Mouse (Mus musculus): Measurements from ENCODE around the gene Agrn. TPM values are rescaled to one million over a fixed set of nuclear protein-coding genes. Genes with fewer than 3 reads are reported as not detected.

The Agrn gene
- total RNA-seq (2017), result 1.5 and 2.0 TPM in 2 replicates

DNA sequence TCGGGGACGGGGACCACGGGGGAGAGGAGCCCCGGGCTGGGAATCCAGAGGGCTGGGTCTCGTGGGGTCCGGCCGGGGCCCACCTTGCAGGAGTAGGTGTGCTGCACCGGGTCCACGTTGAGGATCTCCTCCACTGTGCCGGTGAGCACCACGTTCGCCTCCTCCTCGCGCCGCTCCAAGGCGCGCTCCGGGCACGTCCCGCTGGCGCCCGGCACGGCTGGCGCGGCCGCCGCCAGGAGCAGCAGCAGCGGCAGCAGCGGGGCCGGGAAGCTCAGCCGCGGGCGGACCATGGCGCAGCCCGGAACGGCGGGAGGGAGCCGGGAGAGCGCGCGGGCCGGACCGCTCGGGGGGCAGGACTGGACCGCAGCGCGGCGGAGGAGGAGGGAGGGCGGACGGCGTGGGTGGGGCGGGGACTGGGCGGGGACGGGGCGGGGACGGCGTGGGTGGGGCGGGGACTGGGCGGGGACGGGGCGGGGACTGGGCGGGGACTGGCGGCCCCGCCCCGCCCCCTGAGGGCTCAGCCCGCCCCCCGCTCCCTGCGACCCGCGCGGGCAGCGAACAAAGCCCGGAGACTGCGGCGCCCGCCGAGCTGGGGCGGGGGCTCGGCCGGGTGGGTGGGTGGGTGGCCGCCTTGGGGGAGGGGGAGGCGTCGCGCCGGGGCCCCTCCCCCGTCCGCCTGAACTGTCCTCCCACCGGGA is at the start of gene Agrn:
TSS of gene Agrn (minus strand) at position 358 of the 698 bp plus-strand sequence.
- ATAC-seq (replicated peaks; ENCODE audit: low read depth, poor library complexity, severe bottlenecking), result peak; percentile 46

DNA sequence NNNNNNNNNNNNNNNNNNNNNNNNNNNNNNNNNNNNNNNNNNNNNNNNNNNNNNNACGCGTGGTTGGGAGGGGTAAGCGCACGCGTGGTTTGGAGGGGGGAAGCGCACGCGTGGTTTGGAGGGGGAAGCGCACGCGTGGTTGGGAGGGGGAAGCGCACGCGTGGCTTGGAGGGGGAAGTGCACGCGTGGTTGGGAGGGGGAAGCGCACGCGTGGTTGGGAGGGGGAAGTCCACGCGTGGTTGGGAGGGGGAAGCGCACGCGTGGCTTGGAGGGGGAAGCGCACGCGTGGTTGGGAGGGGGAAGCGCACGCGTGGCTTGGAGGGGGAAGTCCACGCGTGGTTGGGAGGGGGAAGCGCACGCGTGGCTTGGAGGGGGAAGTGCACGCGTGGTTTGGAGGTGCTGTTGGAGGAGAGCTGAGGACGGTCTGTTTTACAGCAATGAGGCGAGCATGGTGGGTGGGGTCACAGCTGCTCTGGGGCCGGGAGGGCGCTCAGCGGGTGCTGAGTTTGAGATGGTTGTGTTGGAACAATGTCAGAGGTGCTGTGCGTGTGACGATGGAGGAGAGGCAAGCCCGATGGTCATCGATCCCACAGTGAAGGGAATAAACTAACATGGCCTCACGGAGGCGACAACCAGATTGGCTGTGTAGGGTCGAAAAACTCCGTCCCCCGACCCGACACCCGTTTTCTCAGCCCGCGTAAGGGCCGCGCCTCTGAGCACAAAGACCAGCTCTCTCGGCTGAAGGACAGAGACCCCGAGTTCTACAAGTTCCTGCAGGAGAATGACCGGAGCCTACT is 39.6 kb upstream of the Agrn start:
- no peak for ATAC-seq (replicated peaks; ENCODE audit: low read depth, poor library complexity, severe bottlenecking)

DNA sequence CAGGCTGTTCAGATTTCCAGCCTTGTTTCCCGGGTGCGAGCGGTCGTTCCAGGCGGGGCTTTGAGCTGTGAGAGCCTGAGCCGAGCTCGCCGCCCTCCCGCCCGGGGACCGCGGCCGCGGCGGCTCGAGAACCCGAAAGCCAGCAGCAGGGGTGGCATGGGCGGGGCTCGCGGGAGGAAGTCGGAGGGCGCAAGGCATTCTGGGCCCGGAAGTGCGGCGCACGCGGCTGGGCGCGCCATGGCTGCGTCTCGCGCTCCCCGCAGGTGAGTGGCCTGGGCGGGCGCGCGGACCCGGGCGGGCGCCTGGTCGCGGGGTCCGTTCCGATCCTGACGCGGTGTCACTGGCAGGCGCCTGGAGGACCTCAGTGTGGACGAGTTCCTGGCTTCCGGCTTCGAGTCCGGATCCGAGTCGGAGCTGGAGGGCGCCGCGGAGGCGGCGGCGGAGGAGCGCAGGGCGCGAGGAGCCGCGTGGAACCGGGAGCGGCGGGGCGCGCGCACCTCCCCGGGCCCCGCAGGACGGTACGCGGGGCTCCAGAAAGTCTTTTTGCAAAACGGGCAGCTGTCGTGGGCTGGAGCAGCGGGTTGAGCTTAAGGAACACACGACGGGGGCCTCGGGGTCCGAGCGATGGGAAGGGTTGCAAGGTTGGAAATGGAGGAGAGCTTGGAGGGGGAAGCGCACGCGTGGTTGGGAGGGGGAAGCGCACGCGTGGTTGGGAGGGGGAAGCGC is 38.7 kb upstream of the Agrn start, which contains the start of gene Noc2l:
TSS of gene Noc2l (plus strand) at position 203 of the 726 bp plus-strand sequence.
- ATAC-seq (replicated peaks; ENCODE audit: low read depth, poor library complexity, severe bottlenecking), result peak; percentile 72

DNA sequence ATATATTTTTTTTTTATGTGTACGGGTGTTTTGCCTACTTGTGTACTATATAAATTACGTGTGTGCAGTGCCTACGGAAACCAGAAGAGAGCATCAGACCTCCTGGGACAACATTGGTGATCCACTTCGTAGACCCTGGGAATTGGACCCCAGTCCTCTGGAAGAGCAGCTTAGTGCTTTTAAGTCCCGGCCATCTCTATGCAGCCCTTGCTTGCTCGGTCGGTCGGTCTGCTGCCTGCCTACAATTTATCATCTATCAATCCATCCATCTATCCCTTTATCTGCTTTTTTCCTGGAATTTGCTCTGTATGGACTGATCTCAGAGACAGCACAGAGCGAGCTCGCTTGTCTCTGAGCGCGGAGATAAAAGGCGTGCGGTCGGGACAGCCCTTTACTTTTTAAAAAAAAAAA is 38.1 kb upstream of the Agrn start:
- peak; percentile 19; the same call in 1 of the 2 replicates for ATAC-seq (replicated peaks; ENCODE audit: low read depth, poor library complexity, severe bottlenecking)

DNA sequence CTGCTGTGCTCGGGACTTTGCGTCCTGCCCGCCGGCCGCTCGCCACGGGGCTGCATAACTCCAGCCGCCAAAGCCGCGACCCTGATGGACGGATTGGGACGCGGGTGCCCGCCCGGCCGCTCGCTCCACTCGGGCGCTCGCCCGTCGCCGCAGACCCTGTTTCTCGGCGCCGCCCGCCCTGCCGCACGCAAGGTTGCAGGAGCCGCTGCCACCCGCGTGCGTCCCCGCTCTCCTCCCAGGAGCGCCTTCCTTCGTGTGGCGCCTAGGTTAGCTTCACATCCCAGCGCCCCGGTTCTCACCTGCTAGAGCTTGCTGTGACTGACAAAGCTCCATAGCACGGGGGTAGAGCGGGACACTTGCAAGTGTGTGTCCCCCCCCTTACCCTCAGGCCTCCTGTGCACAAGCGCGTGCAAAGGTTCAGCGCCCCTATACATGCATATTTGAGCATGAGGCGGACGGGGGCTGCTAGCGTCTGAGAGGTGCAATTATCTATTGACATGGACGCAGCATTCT is 37.5 kb upstream of the Agrn start, which contains the start of gene Plekhn1:
TSS of gene Plekhn1 (minus strand) at position 157 of the 513 bp plus-strand sequence.
- peak; percentile 36 for ATAC-seq (replicated peaks; ENCODE audit: low read depth, poor library complexity, severe bottlenecking)

DNA sequence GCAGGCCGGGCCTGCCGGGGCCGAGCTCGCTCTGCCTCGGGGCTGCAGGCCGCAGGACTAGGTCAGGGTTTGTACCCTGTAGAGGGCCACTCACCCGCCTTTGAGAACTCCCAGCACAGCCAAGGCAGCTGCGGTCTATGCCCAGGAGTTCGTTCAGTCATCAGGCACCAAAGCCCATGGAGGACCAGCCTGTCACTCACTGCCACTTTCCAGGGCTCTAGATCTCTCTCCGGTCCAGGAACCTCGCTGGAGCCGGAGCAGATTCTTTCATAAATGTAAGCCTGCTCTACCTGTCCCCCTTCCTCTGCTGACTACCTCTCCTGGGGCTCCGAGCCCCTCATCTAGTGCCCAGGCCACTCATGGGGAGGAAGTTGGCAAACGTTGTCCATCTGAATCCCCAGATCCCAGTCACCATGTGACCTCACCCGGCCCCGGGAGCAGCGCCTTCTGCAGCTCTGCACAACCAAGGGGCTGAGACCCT is 36.8 kb upstream of the Agrn start:
- 0 out of 2 replicates have a peak, but pooled peaks have one; percentile 3 for ATAC-seq (replicated peaks; ENCODE audit: low read depth, poor library complexity, severe bottlenecking)

DNA sequence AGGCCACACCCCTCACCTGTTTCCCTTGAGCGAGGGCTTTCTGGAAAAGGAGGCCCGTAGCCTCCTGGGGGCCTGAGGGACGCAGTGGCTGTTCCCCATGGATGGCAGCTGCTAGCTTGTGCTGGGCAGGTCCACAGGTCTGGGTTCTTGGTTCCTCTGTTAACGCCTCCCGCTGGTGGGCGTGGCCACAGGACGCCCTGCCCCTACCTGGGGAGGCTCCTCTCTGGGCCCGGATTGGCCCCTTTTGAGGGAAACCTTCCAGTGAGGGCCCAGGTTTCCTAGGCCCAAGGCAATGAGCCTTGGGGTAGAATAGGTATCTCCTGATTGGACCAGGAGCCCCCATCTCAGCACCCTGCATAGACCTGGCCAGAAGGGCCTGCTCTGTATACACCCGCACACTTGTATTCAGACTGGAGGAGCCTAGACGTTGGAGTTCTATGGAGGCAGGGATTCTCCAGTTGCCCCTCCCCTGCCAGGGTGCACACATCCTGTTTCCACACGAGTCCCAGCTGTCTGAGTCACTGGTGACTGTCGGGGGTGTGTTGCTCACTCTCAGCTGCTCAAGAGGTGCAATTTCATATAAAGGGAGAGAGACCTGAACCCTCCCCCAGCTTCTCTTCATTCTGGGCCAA is 31.2 kb upstream of the Agrn start:
- peak; percentile 29 for ATAC-seq (replicated peaks; ENCODE audit: low read depth, poor library complexity, severe bottlenecking)

DNA sequence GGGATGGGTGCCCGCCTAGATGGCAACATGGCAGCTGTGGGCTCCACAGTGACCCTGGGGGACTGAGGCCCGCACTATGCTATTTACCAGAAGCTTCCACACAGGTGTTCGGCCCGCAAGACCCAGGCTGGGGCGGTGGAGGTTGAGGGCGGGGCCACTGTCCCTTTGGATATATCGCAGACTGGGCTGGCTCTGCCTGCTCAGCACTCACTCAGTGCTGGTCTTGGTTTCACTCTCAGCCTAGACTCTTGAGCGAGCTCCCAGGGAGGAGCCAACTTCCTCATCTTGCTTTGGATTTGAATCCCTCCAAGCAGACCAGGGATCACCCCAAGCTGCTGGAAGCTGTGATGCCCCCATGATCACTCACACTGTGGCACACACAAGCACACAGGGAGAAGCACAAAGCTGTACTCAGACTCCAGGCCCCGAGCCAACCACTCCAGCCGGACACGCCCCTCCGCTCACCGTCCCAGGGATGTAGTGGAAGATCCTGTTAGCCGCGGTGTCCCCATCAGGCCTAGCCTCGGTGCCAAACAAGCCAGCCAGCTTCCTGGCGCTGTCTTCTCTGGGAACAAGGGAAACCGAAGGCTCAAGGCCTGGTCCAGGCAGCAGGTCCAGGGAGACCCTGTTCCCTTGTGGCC is 30.6 kb upstream of the Agrn start:
- ATAC-seq (replicated peaks; ENCODE audit: low read depth, poor library complexity, severe bottlenecking), result peak; percentile 34

DNA sequence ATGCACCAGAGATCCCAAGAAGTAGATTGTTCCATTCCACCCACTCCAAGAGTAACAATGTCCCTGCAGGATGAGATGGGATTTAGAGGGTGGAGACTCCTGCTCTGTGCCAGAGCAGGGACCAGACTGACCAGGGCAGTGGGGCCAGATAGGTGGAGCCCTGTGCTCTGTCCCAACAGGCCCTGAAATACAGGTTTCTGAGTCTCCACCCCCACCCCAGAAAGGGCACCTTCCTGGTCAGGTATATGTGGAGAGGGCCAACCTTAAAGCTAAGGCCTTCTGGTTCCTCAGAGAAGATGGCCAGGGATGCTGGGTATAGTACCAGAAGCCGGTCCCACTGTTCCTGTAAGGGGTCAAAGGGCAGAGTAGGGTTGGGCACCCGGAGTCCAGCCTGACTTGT is 27.0 kb upstream of the Agrn start:
- ATAC-seq (replicated peaks; ENCODE audit: low read depth, poor library complexity, severe bottlenecking), result no peak

DNA sequence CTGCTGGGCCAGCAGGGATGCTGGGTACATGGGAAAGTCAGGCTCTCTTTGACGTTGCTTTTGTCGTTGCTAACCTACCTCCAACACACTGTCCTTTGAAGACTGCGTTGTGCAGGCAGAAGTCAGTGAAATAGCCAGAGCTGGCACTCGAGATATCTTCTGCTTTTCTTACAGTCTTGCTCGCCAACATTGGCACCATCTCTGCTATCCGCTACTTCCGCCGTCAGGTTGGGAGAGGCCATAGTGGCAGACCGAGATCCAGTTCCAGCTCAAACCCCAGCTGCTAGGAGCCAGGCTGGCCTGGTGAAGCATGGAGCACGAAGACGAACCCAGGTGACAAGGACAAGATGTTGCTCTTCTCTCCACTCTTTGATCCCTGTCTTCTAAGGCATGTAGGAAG is 22.6 kb upstream of the Agrn start:
- ATAC-seq (replicated peaks; ENCODE audit: low read depth, poor library complexity, severe bottlenecking), result no peak

DNA sequence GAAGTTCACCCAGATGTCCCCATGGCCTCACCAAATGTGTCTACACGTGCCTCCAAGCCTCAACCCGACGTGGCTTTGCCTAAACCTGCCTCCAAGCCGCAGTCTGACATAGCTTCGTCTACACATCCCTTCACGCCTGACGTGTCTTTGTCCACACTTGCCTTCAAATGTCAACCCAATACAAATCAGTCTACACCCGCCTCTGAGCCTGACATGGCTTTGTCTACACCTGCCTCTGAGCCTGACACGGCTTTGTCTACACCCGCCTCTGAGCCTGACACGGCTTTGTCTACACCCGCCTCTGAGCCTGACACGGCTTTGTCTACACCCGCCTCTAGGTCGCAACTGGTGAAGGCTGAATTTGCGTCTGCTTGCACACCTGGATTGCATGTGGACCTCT is 20.6 kb upstream of the Agrn start:
- no peak for ATAC-seq (replicated peaks; ENCODE audit: low read depth, poor library complexity, severe bottlenecking)

DNA sequence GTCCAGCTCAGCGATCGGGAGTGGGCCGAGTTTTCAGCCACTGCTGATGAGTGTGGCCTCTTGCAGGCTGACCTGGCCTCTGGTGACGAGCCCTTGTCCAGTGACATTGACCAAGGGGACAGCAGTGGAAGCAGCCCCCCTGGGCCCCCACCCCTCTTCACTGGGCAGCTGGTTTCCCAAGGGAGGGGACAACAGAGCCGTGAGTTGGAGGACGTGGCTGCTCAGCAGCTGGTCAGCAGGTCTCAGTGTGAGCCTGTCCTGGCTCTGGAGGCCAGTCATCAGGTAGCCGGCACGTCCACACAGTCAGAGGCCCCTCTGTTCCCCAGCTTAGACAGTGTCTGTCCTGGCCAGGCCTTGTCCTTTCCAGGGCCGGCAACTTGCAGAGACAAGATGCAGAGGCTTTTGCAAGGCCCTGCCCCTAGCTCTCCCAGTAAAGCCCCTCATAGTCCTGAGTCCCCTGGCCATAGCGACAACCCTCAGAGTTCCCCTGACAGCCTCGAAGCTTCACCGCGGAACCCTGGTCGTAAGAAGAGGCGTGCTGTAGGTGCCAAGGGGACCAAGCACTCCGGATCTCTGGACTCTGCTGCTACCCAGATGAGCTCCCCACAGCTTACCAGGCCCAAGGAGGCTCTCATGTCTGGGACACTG is 19.9 kb upstream of the Agrn start:
- ATAC-seq (replicated peaks; ENCODE audit: low read depth, poor library complexity, severe bottlenecking), result no peak

DNA sequence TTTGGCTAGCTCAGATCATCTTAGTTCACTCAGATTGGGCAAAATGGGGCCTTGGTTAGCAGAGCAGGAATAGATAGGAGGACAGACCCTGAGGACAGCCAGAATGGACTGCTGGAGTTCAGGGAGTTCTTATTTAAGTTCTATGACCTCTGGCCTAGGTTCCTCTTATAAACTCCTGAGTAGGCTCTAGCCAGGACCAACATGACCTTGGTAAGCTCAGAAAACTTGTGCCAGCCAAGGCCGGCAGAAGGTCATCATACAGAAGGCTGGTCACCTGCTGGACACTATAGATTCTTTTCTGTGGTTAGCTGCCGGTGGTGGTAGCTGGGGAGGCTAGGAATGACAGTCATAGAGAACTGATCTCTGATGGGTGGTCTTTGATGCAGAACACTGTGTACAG is 18.9 kb upstream of the Agrn start:
- no peak for ATAC-seq (replicated peaks; ENCODE audit: low read depth, poor library complexity, severe bottlenecking)

DNA sequence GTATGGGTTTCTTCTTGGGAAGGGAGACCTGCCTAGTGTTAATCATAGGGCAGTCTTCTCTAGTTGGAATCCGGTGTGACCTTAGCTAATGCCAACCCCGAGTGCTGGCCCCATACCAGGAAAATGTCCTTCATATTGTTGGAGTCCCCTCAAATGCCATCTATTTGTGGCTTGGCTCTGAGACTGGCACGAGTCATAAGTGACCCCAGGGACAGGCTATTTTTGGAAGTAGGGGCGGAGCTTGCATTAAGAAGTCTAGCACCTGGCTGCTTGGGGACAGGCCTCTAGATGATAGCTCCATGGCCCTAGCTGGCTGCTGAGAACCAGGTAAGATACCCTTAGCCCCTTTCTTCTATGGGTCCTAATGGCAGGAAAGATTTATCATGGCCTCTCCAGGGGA is 18.4 kb upstream of the Agrn start, which contains the start of gene Perm1:
TSS of gene Perm1 (plus strand) at position 220 of the 400 bp plus-strand sequence.
- no peak for ATAC-seq (replicated peaks; ENCODE audit: low read depth, poor library complexity, severe bottlenecking)

DNA sequence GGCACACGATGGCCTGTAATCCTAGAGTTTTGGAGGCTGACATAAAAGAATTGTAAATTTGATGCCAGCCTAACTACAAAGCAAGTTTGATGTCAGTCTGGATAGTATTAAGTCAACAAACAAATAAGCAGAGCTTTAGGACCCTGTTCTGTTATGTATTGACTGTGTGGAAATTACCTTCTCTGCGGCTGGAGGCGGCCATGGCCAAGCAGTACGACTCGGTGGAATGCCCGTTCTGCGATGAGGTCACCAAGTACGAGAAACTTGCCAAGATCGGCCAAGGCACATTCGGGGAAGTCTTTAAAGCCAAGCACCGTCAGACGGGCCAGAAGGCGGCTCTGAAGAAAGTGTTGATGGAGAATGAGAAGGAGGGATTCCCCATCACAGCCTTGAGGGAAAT is 15.8 kb upstream of the Agrn start:
- no peak for ATAC-seq (replicated peaks; ENCODE audit: low read depth, poor library complexity, severe bottlenecking)

DNA sequence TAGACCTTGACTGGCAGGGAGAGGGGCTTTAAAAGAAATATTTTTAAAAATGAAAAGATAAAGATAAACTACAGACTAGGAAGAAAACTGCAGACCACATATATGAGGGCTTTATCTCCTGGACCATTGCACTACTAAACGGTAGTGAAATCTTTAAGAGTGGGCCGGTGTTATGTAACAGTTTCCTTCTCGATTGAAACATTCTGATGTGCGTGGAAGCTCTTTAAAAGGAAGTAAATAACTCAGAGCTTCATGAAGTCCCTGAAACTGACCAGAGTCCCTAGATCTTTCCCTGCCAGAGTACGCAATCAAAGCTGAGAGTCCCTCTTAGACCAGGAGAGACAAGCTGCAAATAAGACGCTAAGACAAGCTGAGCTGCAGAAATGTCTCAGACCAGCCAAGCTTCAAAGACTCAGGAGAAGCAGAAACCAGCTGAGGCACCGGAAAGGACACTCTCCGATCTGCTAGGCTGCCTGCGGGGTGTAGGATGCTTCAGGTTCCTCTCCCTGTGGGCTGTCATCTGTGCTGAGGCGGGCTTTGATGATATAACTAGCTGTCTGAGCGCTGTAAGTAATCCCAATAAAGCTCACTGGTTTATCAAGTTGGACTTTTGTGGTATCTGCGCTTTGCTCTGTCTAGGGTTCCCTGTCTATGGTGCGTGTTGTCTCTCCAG is 12.8 kb upstream of the Agrn start:
- peak; percentile 50 for ATAC-seq (replicated peaks; ENCODE audit: low read depth, poor library complexity, severe bottlenecking)

DNA sequence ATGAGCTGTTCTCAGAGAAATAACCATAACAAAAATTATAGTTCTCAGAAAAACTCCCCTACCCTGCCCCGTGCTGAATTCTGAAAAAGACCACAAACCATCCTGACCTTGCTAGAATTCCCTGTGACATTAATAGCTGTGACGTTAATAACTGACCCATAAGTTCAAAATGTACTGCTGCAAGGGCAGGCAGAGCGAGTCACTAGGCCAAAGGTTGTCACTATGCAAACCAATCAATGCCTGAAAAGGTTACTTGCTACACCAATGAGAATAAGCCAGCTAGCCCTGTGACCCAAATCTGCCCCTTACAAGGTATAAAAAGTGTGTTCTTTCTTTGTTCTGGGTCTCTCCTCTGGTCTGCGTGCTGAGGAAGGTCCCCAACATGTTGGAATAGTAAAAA is 11.6 kb upstream of the Agrn start:
- no peak for ATAC-seq (replicated peaks; ENCODE audit: low read depth, poor library complexity, severe bottlenecking)

DNA sequence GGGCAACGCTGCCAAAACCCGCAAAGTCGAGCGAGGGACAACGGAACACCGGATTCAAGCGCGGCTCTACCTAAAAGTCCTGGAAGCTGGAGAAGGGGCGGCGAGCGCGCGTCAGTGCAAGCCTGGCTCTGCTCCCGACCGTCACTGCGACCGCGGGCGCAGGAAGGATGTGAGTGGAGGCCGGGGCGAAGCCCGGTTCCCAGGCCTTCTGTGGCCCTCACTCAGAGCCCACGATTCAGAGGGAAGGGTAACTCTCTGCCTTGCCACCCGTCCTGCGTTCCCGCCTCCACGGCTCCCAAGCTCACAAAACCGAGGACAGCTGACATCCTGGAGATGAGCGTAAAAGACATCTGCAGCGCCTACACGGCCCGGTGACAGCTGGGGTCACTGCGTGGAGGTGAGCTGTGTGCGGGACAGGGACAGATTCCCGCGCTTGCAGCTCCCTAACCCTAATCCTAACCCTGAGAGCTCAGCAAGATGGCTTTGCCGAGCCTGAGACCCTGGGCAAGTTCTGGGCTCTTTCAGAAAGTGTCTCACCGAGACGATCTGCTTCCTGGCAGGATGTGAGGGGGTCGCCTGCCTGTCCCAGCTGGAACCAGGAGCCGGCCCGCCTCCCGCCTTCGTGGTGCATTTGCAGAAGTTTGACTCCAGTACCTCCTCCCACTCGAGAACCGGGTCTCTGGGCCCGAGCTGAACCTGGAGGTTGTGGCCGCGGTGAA is 6.3 kb upstream of the Agrn start:
- ATAC-seq (replicated peaks; ENCODE audit: low read depth, poor library complexity, severe bottlenecking), result peak; percentile 23

Data from common myeloid progenitor, adult 5-6 weeks (primary cell).